Mouse (Mus musculus): ENCODE measurements around the gene Gpc1.

The Gpc1 gene

GRCm38 (mm10) chr1:92880101-92880500, 48.7 kb downstream of the Gpc1 start:
- DNase-seq: no peak

DNA sequence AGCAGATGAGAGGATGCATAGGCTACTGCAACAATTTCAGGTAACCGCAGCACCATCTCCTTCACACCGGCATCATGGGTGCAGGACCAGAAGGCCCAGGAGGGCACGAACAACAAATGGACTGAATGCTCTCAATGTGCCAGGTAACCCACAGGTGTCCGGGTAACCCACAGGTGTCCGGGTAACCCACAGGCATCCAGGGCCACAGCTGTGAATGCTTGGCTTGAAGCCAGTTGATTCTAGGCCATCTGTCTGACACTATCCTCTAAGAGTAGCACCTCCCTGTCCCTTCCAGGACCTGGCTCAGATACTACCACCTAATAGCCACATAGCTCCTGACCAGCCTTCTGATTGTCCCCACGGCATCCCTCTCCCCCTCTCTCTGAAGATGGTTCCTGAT, 50.5 kb downstream of the Gpc1 start:
- no peak for DNase-seq

- no peak for DNase-seq
Observed at GRCm38 (mm10) chr1:92888901-92889655, 57.6 kb downstream of the Gpc1 start.

- no peak for DNase-seq
Observed at GRCm38 (mm10) chr1:92892791-92893190, 61.3 kb downstream of the Gpc1 start.

- DNase-seq: no peak
Observed at GRCm38 (mm10) chr1:92893896-92894295, 62.5 kb downstream of the Gpc1 start.

- peak; percentile 82 for DNase-seq
Observed at GRCm38 (mm10) chr1:92895089-92895488, 63.6 kb downstream of the Gpc1 start.

DNA sequence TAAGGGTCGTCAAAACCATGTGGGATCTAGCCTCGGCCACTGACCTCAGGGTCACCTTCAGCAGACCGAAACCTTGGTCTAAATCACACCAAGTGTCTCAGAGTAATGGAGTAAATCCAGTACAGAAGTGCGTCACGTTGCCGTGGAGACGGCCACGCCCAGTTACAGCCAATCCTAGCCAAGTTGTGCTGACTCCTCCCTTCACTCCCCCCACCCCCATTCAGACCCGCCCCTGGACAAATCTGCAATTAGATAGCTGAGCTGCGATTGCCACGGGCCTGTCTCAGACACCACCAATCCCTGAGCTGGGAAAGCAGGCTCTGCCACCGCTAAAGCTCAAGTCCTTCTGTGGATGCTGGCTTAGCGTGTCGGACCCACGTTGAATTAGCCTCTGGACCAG, 71.3 kb downstream of the Gpc1 start, which contains the start of gene Ankmy1:
Gene Ankmy1, minus strand, starts transcription at position 121 of the 400 bp plus-strand sequence.
- peak; percentile 76 for DNase-seq

- DNase-seq: peak; percentile 54
Observed at GRCm38 (mm10) chr1:92903627-92904026, 72.2 kb downstream of the Gpc1 start.

GRCm38 (mm10) chr1:92905703-92906310, 74.4 kb downstream of the Gpc1 start:
- DNase-seq: no peak

GRCm38 (mm10) chr1:92906779-92907631, 75.6 kb downstream of the Gpc1 start, which contains the start of gene Dusp28:
Gene Dusp28, plus strand, starts transcription at chr1:92906981.
- DNase-seq: peak; percentile 95

DNA sequence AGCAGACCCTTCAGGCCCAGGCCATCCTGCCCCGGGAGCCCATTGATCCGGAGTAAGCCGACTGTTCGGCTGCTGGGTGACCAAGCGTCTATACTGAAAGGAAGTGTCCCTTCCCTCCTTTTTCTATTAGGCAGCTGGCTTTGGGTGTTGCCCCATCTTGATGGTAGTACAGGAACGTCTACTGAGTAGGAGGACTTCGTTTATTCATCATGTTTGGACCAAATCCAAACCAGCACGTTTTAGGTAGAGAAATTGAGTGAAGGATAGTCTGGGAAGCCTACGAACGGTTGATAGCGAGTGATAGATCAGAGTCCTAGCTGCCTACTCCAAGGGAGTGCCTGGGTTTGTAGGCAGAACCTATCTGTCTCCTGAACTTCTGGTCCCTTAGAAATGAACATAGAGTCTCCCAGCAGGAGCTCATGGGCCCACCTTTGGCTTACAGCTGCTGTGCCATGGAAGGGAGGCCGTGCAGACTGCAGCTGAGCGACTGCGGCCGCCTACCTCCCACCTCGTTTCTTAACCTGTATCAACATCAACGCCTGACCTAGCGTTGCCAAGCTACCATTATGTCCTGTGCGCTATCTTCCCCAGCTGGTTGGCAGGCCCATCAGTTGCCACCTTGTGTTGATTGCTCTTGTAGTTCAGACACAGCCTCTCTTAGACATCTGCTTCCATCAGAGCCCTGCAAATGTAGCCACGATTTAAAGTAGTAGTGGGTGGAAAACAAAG, 76.4 kb downstream of the Gpc1 start:
- no peak for DNase-seq

GRCm38 (mm10) chr1:92908664-92909063, 77.2 kb downstream of the Gpc1 start:
- no peak for DNase-seq

DNA sequence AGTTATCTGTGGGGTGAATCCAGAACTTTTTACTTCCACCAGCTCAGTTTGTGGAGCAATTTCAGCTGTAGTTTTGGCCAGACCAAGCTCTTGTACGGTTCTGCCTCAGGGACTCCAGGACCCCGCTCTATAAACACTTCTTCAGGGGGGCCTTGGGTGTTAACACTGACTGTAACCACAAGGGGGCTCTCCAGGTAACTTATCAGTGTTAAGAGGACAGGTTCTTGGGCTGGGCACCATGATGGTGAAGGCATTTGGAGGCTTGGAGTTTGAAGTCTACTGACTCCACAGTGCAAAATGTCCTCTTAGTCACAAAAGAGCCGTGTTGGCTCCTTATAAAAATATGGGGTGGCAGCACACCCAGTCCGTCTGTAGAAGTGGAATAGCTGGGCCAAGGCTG, 77.6 kb downstream of the Gpc1 start:
- DNase-seq: no peak
